Mouse (Mus musculus) inflammation-experienced regulatory T-cells, adult 6 months (primary cell): ENCODE measurements around the gene Nxph2. TPM values are rescaled to one million over a fixed set of nuclear protein-coding genes. Genes with fewer than 3 reads are reported as not detected.
"Not testable (repeated sequence)": the region's sequence is repeated elsewhere in the genome, so short reads cannot be mapped to it uniquely, and the experiment has no call there.

Source experiments
- ATAC-seq: one replicate; pipeline ENCODE4 v1.8.0; 2017
- polyA plus RNA-seq, 3 experiments: library from polyadenylated mRNA; unstranded; fragments of 100-300 nt; shearing (Covaris generic); gene quantifications; one replicate each; pipeline ENCODE4 v1.2.1; 2017

Nxph2 gene
- polyA plus RNA-seq = not detected

DNA sequence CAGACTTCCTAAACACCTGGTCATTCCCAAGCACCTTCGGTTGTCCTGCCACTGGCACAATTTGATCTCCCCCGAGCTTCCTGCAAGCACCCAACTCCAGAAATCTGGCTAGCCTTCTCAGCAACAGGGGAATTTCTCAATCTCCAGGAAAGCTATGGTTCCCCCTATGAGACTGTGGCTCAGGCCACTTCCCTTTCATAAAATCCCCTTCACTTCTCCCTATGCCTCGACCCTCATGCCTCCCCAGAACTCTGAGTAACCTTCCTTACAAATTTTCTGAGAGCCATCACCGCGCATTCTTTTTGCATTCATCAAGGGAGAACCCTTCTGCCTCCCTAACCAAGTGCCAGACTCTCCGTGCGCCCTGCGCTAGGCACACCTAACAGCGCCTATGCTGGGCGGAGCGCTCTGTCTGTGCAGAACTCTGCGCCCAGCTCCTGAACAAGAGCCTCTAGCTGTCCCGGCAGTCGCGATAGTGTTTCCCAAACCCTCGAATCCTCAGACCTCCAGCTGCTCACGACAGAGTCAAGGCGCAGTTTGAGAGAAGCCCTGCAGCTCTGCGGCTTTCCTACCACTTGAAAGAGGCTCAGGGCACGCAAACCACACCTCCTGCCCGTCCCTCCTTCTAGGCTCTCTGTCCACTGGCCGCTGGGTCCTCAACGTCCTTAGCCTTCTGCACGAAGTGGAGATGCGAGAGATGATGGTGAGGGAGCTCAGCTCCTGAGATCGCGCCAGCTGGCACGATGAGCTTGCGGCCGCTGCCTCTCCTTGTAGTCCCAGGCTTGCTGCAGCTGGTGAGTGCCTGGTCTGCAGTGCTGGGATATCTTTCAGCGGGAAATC is at the start of gene Nxph2:
Gene Nxph2 (plus strand): TSS at position 501 of the 840 bp plus-strand sequence.
- ATAC-seq = no peak

DNA sequence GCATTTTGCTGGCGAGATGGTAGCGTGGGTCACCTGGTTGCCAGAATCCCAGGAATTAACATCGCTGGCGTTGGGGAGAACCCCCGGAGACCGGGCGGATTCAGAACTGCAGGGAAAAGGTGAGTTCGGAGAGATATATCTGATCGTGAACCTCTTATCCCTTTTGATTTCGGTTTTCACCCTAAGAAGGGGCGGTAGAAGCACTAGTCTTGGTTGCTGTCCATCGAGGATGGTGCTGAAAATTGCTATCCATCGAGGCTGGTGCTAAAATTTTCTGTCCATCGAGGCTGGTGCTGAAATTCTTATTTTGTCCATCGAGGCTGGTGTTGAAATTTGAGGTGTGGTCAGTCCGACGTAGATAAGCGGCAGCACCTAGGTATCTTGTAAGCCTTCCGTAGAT is 30.1 kb upstream of the Nxph2 start:
- ATAC-seq = not testable (repeated sequence)

DNA sequence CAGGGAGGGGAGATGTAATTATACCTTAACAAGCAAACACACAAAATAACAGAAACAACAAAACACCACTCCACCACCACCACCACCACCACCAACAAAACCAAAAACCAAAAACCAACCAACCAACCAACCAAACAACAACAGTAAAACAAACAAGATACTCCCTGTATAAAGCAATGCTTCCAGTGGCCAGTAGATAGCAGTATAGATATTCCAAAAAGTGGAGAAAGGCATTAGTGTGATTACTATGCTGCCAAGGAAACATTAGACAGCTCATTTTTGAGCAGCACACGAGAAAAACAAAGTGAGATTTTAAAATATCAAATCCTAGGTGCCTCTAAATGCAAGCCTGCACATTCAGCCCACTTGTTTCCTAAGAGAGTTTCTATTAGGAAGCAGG is 6.2 kb upstream of the Nxph2 start:
- ATAC-seq = no peak

Other genes starting within 250 kb of the Nxph2 start
- 10 to 100 TPM in 1 of 3 experiments, 1 to 10 TPM in 2; 1.7 to 15.3 (median 2.4) TPM for gene Mastl, start 165.2 kb upstream of the Nxph2 start, polyA plus RNA-seq
- 100 to 1,000 TPM; 123 to 136 (median 132) TPM for gene Yme1l1, start 164.9 kb upstream of the Nxph2 start, polyA plus RNA-seq
- gene 4931423N10Rik, start 113.8 kb upstream of the Nxph2 start, polyA plus RNA-seq = not detected